Mouse (Mus musculus) B cell, adult 2 months (primary cell): ENCODE data around the gene Slc6a20b.

Experiments
- DNase-seq, 2 experiments: peaks; one replicate each; pipeline ENCODE4 v3.0.0; 2022

The Slc6a20b gene

DNA sequence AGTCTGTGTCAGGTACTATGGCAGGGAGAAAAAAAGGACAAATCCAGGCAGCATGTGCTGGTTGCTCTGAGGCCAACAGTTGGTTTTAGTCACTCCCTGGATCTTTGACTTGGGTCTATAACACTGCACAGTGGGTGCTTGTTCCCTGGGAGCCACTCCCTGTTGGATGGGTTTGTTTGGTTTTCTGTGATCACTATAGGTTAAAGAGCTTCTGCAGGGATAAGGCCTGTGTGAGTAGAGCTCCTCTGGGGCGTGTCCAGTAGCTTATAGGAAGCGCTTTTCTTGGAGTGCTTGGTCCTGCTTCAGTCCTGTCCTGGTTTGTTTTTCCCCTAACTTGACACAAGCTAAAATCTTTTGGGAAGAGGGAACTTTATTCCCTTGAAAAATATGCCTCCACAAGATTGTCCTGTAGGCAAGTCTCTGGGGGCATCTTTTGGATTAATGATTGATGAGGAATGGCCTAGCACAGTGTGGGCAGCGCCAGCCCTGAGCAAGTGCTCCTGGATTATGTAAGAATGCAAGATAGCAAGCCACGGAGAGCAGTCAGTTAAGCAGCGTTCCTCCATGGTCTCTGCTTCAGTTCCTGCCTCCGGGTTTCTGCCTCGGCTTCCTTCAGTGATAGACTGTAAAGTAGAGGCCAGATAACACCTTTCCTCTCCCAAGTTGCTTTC lies 43.0 kb downstream of the Slc6a20b start:
- DNase-seq: no peak

DNA sequence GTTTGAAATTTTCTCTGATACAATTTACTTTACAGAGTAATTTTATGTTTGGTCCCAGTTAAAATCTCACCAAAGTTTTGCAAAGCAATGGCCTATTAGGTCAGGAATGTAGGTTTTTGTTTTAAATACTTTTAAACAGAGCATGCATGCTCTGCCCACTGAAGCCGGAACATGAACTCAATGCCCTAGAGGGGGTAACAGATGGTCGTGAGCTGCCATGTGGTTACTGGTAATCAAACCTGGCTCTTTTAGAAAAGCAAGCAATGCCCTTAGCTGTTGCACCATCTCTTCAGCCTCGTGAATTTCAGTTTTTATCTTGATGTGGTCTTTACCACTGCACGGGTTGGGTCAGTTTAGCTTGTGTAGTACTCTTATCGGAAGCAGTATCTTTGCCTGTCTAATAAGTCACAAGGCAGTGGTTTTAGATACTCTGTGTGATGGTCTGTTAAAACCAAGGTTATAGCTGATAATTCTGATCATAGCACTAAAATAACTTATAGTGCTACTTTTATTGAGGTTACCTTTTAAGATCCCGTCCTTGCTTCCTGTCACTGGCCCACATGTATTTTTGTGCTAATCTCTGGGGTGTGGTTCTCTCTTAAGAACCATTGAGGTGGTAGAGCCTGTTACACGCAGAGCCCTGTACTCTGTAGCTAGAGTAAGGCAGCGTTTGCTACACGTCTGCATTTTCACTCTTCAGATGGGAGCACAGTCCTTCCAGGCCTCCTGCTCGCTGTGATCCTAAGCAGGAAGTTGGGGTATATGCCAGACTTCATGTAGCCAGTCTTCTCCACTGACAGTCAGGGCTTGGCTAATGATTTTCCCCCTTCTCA lies 54.8 kb downstream of the Slc6a20b start:
- no peak for DNase-seq

DNA sequence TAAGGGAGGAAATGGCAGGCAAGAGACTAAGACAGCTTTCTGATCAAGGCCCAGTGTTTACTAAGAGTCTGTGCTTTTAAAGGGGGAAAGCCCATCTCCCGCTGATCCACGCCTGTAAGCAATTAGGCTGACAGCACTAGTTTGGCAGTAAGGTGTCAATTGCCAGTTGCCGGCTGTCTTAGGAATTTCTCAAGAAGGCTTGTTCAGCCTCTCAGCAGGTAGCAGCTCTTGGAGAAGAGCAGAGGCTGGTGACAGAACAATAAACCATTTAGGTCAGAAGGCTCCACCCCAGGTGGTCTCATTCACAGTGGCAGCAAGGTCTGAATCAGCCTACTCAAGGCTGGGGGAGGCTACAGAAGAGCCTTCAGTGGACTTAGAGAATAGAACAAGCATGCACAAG lies 77.8 kb downstream of the Slc6a20b start:
- no peak for DNase-seq
